Mouse (Mus musculus) adipocyte (in vitro differentiated cells): Measurements from ENCODE around the gene Tfpt.
A peak's percentile ranks its signal among the peaks of the same experiment; 100 is the strongest.
"Not testable (repeated sequence)": the region's sequence is repeated elsewhere in the genome, so short reads cannot be mapped to it uniquely, and the experiment has no call there.

Experiments
- DNase-seq: peaks from one replicate; pipeline ENCODE4 v3.0.0-alpha.2; 2016; ENCODE audit warnings: low spot score

Gene Tfpt

DNA sequence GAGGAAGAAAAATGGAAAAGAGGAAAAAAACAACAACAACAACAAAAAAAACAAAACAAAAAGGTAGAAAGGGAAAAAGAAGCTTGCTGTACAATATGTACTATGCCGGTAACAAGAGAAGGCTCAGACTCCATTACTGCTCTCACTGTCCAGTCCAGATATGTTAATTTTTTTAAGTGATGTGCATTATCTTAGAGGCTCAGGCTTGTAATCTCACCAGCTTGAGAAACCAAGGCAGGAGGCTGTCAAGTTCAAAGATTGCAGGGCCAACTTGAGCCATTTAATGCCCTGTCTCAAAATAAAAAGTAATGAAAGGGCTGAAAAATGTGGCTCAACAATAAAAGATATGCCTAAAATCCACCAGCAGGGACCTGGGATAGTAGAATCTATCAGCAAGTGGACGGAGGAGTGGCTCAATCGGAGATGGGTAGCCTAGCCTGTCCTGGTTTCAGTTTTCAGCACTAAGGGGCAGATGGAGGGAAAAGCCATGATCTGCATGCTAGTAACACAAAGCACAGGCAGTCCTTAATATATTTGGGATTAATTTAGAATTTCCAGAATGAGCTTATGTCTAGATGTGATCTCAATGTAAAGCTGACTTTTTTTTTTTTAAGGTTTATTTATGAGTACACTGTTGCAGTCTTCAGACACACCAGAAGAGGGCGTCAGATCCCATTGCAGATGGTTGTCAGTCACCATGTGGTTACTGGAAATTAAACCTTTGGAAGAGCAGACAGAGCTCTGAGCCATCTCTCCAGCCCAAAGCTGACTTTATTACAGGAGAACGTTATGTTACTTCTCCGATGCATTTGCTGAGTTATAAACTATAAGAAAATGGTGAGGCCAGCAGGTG, 13.1 kb downstream of the Tfpt start:
- no peak for DNase-seq

DNA sequence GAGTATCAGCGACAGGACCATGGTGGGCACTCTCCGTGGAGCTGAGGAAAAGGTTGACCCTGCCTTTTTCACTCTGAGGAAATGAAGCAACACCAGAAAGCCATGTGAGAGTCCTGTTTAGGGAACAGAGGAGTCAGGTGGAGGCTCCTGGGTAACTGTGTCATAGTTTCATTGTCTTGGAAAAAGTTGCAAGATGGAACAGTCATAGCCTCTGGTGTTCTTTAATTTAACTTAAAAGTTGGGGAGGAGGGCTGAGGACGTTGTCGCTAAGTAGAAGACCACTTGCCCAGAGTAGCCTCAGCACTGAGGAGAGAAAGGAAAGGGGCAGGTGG, 13.7 kb downstream of the Tfpt start, which contains the start of gene Oscar:
Gene Oscar (minus strand): TSS at position 101 of the 332 bp plus-strand sequence.
- DNase-seq = no peak

DNA sequence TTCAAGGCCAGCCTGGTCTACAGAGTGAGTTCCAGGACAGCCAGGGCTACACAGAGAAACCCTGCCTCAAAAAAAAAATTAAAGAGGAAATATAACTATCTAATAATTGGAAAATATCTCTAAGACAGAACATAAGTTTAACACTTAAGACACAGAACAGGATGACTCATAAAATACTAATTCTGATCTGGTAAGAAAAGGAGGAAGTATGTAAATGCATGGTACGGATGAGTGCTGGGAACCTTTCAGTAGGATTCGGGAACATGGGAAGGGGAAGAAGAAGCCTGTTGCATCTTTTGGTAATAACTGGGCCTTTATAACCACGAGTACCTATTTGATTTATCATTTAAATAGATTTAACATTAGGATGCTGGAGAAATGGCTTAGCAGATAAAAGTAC, 15.7 kb downstream of the Tfpt start:
- DNase-seq = no peak

DNA sequence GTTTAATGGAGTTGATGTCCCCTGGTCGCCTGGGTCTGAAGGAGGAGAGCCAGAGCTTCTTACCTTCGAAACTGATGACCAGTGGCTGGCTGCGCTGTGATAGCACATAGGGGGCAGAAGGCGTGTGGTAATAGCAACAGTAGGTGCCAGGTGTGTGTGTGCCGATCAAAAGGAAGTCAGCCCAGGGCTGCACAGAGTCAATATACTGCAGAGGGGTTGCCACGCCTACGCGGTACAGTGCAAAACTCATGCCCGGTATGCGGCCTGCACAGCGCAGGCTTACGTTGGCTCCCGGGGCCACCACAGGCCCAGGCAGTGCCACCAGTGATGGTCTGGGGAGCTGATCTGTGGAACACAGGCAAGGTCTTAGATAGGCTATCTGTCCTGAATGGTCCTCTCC, 18.7 kb downstream of the Tfpt start:
- DNase-seq = no peak

DNA sequence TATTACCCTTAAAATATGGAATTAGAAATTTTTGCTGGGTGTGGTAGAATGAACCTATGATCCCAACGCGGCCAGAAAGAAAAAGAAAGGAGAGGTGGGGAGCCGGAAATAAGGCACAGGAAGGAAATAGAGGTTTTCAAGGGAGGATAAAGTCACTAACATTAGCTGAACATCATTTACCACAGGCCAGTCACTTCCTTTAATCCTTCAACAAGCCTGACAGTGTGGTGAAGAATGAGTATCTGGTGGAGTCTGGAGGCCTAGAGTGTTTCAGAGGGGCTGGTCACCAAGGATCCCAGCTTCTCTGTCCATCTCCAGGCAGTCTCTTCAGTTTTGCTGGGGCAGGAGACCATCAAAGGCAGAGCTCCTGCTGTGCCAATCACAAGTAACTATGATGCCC, 19.3 kb downstream of the Tfpt start:
- no peak for DNase-seq

DNA sequence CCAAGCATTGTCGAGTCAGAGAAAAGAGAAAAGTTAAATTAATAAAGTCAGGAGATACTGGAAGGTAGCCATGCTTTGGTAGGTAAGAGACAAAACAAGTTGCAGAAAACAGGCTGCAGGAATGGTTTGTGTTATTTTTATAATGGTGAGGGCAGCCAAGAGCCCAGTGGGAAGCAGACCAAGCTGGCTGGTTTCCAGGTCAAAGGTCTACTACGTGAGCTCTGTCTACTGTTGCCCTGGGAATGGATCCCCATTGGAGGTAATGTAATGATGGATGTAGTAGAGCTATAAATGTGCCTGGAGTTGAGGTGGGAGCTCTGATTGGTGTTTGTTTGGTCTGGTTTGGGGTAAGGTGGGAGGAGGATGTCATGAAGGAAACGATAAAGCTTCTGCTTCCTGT, 20.6 kb downstream of the Tfpt start:
- peak; percentile 80 for DNase-seq

DNA sequence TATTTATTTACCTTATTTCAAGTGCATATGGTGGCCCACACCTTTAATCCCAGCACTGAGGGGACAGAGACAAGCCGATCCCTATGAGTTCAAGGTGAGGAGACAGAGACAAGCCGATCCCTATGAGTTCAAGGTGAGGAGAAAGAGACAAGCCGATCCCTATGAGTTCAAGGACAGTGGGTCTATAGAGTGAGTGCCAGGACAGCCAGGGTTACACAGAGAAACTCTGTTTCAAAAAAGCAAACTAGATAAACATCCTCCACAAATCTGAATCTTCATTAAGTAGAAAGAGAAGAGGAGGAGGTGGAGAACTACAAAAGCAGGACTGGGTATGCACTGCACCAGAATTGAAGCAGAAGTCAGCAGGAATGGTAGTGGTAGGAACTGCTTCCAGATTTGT, 21.1 kb downstream of the Tfpt start:
- DNase-seq = no peak

DNA sequence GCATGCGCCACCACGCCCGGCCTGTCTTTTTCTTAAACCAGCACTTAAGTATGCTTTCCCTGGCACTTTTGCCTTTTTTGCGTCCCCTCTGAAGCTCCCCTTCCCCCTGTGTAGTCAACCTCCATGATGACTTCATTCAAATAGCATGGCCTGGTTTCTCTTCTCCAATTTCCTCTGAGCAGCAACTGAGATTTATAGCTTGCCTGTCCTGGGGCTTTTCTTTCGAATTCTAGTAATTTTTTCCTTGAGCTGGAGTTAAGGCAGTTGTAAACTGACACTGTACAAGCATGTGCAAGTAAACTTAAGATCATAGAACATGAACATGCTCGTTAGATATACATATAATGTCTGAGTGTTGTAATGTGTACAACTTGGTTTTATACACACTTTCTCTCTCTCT, 22.3 kb downstream of the Tfpt start:
- DNase-seq = no peak

DNA sequence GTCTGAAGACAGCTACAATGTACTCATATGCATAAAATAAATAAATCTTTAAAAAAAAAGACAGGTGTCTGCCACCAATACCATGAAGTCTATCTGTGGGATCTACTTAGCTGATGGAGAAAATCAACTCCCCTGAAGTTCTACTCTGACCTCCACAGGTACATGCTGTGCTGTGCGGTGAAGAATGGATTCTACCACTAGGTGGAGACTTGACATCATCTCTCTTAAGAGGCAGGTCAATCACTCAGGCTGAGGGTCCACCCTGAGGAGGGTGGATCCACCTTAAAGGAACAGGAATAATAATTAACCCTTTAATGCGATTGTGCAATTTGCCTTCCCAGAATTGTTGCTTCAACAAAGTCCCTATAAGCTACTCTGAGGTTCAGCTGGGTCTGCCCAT, 22.9 kb downstream of the Tfpt start:
- peak; percentile 39 for DNase-seq

DNA sequence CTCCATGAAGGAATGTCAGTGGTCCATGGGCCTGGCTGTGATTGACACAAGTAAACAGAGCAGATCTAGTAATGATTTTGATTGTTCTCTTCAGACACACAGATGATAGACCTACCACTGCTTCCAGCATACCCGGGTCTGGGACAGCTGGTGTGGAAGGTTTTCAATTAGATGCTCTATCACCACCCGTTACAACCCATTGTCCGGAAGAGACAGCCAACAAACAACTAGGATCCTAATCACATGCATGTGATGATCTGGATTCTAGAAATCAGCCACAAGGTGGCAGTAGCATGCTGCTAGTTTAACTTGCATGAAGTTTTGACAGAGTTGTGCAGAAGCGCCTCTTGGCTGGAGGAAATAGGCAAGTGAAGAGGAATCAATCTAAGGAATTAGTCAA, 28.6 kb downstream of the Tfpt start:
- peak; percentile 86 for DNase-seq

DNA sequence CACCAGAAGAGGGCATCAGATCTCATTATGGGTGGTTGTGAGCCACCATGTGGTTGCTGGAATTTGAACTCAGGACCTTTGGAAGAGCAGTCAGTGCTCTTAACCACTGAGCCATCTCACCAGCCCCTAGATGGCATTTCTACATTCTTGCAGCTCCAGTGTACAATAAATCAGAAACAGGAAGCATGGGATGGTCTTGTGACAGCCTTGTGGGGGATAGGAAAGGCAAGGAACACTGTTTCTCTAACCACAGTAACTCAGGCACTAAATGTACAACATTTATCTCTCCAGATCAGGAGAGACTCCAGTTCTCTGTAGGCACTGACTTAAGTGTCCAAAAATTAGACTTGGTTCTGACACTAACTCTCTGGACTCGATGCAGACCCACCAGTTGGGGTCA, 32.0 kb downstream of the Tfpt start:
- DNase-seq = not testable (repeated sequence)

DNA sequence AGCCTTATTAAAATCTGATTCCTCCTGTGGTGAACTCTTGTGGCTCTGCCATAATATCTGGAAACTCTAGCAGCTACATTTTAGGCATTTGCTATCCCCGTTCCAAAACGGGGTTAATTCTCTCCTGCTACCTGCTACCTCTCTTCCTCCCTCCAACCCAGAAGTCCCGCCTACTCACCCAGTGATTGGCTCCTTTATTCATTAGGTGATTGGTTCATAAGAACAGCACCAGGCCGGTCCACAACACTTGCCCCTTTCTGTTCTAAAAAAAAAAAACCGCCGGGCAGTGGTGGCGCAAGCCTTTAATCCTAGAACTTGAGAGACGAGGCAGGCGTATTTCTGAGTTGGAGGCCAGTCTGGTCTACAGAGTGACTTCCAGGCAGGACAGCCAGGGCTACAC, 34.6 kb downstream of the Tfpt start:
- no peak for DNase-seq

DNA sequence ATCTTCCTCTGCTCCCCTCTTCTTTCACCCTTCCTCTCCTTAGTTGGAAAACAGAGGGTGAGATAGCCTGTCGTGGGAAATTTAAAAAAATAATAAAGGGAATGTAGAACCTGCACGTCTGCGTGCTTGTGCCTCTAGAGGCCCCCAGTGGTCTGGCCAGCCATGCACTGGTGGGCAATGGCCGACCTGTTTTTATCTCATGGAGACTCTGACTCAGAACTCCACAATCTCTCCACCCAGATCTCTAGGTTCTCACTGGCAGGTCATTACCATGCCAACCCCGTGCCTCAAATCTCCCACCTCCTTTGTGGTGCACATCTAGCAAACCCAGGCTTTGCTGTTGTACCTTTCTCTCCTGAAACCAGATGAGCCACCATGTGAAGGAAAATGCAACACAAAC, 35.0 kb downstream of the Tfpt start:
- DNase-seq = no peak

DNA sequence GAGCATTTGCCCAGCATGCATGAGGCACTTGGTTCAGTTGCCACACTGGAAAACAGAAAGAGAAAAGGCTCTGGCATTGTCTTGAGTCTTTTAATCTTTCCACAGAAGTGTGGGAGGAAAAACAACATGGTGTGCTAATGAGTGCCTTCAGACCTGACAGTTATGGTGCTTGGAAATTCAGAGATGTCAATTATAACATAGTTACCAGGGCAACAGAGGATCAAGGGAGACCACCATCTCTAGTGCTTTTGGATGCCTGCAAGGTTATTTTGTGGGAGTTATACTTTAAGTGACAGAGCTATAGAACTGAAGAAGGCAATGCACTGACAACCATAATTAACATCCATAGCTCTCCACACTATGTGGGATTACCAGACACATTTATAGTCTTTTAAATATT, 35.9 kb downstream of the Tfpt start:
- no peak for DNase-seq

DNA sequence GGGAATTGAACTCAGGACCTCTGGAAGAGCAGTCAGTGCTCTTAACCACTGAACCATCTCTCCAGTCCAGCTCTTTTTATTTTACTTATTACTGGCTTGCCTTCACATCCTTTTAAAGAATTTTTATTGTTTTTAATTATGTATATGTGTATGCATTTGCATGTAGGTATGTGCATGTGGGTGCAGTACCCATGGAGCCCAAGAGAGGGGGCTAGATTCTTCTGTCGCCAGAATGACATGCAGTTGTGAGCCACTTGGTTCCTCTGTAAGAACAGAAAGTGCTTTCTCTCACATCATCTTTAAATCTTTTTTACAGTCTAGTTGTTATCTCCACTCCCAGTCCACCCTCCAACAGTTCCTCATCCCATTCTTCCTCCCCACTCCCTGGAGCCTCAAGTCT, 38.2 kb downstream of the Tfpt start:
- DNase-seq = no peak

DNA sequence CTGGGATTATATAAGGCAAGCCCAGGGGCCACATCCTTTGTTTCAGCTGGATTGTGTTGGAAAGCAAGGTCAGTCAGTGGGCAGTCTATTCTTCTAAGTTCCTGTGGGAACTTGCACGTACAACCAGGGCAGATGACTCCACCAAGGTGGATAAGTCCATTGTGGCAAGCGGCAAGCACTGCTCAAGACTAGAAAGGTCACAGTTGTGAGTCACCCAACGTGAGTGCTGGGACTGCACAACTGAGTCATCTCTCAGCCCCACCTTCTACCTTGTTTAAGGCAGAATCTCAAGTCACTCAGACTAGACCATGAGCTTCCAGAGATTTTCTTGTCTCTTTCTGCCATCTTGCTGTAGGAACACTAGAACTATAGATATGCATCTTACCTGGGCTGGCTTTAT, 39.2 kb downstream of the Tfpt start:
- no peak for DNase-seq

DNA sequence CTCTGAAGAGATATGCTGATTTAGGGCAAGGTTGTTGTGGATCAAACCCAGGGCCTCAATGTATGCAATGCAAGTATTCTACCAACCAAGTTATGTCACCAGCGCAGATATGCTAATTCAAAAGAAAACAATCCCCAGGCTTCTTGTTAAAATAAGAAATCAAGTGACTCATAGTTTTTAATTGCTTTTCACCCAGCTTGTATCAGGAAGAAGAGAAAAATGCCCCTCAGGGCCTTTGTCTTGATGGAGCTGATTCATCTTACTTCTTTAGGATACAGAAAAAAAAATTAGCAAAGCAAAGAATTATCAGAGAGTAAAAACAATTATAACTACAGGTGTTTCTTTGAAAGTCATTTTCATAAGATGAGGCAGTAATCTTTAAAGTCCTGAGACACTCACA, 42.4 kb downstream of the Tfpt start:
- no peak for DNase-seq

DNA sequence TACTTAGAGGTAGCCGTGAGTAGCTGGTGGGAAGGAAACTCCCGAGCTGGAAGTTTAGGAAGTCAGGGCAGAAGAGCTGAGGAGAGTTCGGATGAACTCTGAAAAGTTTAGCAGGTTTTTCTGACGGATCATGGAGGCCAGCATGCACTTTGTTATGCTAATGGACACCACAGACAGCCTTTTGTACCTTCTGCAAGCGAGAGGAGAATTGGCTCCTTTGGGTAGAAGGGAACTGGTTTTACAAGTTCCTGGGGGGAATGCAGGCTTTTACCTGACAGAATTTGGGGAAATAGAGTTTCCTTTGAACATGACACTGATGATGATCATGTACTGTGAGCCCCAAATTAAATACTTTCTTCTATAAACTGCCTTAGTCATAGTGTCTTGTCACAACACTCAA, 43.5 kb downstream of the Tfpt start:
- DNase-seq = no peak

DNA sequence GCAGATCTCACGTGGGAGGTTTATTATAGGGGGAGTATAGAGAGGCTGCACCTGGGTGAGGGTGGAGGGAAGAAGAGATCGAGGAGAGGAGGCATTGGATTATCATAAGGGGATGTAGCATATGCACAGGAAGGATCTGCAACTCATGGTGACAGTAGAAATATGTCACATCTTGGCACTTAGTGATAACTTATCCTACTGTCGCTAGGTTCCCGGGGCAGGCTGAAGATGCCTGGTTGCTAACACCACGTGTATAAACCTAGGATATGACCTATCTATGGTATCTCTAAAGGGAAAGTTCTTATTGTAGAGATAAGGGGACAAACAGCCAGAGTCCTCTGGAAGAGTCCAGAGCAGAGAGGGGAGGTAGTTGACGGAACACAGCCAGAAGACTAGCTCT, 44.0 kb downstream of the Tfpt start:
- DNase-seq = no peak

DNA sequence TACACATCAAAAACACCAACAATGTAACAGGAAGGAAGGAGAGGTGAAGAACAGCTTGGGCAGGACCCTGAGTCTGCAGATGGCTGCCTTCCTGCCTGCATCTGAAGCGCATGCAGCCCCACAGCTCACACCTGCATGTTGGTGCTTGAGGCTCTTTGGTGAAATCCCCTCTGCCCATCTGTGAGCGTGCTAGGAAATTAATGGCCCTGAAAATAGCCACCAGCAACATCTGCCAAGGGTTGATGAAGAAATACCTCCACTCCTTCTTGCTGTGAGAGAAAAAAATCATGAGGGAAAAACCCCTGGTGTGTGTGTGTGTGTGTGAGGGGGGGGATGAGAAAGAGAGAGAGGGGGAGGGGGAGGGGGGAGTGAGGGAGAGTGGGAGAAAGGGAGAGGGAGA, 49.7 kb downstream of the Tfpt start:
- DNase-seq = no peak

DNA sequence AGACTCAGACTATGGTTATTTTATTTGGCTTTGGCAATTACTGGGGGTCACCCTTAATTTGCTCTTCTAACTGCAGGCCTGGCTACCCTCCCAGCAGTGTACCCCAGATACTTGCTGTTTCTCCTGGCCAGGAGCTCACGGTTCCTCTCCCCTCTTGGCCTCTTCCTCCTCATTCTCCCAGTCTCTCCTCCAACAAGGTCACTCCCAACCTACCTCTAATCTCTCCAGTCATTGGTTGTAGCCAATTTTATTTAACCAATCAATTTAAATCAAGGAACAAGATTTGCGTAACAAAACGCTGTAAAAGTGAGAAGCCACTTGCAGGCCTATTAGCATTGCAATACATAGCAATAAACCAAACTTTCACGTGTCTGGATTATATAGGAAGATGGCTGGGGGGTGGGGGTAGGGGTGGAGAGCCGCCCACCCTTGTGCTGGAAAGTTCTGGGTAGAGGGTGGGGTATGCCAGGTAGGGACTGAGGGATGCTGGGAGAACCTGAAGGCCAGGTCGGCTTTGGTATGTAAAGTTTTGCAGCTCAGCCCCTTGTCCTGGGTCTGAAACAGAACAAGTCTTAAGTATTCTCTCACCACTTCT, 50.7 kb downstream of the Tfpt start:
- DNase-seq = no peak

DNA sequence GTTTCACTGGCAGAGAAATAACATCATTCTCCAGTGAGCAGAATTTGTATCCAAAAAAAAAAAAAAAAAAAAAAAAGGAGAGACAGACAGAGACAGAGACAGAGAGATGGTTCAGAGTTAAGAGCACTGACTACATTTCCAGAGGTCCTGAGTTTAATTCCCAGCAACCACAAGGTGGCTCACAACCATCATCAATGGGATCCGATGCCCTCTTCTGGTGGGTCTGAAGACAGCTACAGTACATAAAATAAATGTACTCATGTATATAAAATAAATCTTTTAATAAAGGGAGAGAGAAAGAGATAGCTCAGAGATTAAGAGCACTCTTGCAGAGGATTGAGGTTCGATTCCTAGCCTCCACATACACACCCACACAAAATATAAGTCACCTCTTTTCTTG, 51.5 kb downstream of the Tfpt start:
- no peak for DNase-seq

DNA sequence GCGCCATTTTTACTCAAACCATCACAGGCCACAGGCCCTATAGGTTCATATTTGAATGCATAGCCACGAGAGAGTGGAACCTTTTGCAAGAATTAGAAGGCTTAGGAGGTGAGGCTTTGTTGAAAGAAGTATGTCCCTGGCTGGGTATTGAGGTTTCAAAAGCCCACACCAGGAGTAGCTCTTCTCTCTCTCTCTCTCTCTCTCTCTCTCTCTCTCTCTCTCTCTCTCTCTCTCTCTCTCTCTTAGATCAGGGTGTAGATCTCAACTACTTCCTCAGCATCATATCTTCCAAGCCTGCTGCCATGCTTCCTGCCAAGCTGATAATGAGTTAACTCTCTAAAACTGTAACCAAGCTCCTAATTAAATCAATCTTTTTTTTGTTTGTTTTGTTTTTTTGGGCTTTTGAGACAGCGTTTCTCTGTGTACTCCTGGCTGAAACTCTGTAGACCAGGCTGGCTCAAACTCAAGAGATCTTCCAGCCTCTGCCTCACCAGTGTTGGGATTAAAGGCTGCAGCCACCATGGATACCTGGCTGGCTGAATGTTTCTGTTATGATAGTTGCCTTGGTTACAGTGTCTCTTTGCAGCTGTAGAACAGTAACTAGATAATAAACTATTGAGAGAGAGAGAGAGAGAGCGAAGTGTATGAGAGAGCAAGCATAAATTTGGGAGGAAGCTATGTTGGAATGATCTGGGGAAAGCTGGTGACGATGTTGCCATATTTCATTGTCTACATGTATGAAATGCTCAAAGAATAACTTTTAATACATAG, 53.2 kb downstream of the Tfpt start:
- no peak for DNase-seq
